Mouse (Mus musculus): ENCODE data around the gene Pla2g15.

GRCm38 (mm10) chr8:106163251-106163650 is 13.1 kb downstream of the Pla2g15 start:
- TF ChIP-seq CTCF (IDR thresholded peaks at IDR 0.05; ENCODE audit: borderline replicate concordance, extremely low read depth, insufficient read depth, insufficient read length) = no peak
- TF ChIP-seq POLR2A (IDR thresholded peaks at IDR 0.05; ENCODE audit: borderline replicate concordance, extremely low read depth, insufficient read depth, insufficient read length, poor library complexity, severe bottlenecking) = no peak
